Mouse (Mus musculus) liver, adult 2 months (tissue): Measurements from ENCODE around the gene Stpg3.

Experiments
- CTCF ChIP-seq: fragments of 200-500 bp; IDR thresholded peaks from 2 replicates; pipeline ENCODE4 v1.5.1; 2011; ENCODE audit warnings: low read depth, low read length, control low read depth
- POLR2A ChIP-seq: fragments of 200-500 bp; IDR thresholded peaks from 2 replicates; pipeline ENCODE4 v1.6.1; 2011; ENCODE audit warnings: low read length, control low read depth; ENCODE audit not compliant: insufficient read depth; ENCODE audit errors: extremely low read depth

GRCm38 (mm10) chr2:25207593-25207992, 6.8 kb downstream of the Stpg3 start:
- TF ChIP-seq CTCF: no peak
- TF ChIP-seq POLR2A: no peak
